Mouse (Mus musculus): ENCODE data around the gene Ipo13. TPM values are rescaled to one million over a fixed set of nuclear protein-coding genes. Genes with fewer than 3 reads are reported as not detected.

The Ipo13 gene
- polyA plus RNA-seq, 1 experiment from 2014 or later = 63.1 TPM

DNA sequence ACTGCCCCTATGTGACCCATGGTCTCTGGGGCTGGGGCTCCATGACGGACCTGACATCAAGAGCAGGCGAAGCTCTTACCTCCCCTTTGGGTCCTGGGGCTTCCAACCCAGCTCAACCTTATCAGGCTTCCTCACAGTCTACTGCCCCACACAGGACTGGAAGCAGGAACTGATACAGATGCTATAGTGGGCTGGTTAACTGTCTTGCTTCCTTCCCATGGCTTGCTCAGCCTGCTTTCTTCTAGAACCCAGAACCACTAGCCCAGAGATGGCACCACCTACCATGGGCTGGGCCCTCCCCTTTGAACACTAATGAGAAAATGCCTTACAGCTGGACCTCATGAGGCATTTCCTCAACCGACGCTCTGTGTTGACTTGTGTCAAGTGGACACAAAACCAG, 2.6 kb upstream of the Ipo13 start:
- Histone ChIP-seq H3K27ac (ENCODE audit: low read depth, low read length) (no peak overlapping the region), H3K4me1 (ENCODE audit: control insufficient read depth, insufficient read depth, low read depth, low read length) (peaks cover 24% of the 10 kb centered on the region), H3K4me2 (ENCODE audit: low read length) (no peak overlapping the region), H3K9ac (ENCODE audit: low read depth, low read length) (no peak overlapping the region), H3K27me3 (replicated peaks; ENCODE audit: control insufficient read depth, insufficient read depth, low read length) (0 out of 2 replicates have a peak, but pooled peaks cover under 1% of the 10 kb centered on the region), H3K36me3 (ENCODE audit: control insufficient read depth, insufficient read depth, low read length) (no peaks in the 10 kb centered on the region), H3K9me3 (ENCODE audit: control insufficient read depth, low read length) (no peaks in the 10 kb centered on the region), H3K4me3 (ENCODE audit: low read length) (no peak overlapping the region)
- 94% methylated on average over 4 of the region's 4 CpGs for WGBS
- ATAC-seq = no peak

DNA sequence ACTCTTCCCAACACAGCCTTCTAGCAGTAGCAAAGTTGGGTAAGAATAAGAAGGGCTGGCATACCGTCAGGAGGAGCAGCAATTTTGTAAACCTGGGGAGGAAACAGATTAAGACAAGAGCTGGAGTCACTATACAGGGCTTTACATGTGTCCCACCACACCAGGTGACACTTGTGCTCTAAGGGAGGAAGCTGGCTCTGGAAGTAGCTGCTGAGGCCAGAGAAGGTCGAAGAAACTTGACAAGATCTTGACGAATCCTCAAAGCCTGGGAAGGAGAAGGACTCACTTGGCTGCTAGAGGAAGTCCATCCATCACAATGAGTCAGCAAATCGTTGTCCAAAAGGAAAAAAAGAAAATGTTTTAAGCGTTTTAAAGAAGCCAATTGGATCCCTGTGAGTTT, 1.6 kb upstream of the Ipo13 start:
- Histone ChIP-seq H3K4me3 (ENCODE audit: low read length) (no peak overlapping the region), H3K4me2 (ENCODE audit: low read length) (no peak overlapping the region; the same call in 1 of the 2 replicates), H3K27me3 (replicated peaks; ENCODE audit: control insufficient read depth, insufficient read depth, low read length) (no peaks in the 10 kb centered on the region), H3K36me3 (ENCODE audit: control insufficient read depth, insufficient read depth, low read length) (peaks cover 6% of the 10 kb centered on the region; the same call in 1 of the 2 replicates), H3K9ac (ENCODE audit: low read depth, low read length) (no peak overlapping the region), H3K27ac (ENCODE audit: low read depth, low read length) (no peak overlapping the region), H3K4me1 (ENCODE audit: control insufficient read depth, insufficient read depth, low read depth, low read length) (peaks cover 32% of the 10 kb centered on the region), H3K9me3 (ENCODE audit: control insufficient read depth, low read length) (no peaks in the 10 kb centered on the region)
- no peak for ATAC-seq
- WGBS = 86% methylated on average over 5 of the region's 5 CpGs

DNA sequence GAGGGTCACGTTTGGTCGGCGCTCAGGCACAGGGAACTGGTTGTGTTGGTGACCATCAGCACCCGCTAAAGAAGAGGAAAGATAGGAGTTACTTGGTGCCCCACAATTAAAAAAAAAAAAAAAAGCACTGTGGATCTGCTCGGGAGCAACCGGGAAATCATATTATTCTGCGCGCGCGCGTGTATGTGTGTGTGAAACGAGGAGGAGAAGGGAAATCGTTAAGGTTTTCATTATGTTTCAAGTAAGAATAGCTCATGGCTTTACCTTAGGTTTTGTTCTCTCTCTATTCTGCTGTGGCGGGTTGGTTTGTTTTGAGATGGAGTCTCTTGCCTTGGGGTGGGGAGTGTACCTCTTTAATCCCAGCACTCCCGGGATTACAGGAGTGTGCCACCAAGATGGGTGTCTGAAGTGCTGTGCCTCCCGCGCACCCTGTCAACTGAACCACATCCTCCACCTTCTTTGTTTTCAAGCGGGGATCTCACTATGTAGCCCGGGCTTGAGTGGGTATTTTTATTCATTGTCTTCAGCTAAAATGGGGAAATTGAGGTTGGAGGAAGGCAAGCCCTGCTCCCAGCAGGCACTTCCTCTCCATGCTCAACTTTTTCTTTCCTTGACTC, 798 bp upstream of the Ipo13 start:
- Histone ChIP-seq H3K9ac (ENCODE audit: low read depth, low read length) (peak overlapping the region; percentile 80), H3K27me3 (replicated peaks; ENCODE audit: control insufficient read depth, insufficient read depth, low read length) (no peaks in the 10 kb centered on the region), H3K27ac (ENCODE audit: low read depth, low read length) (peak overlapping the region; percentile 91), H3K4me2 (ENCODE audit: low read length) (peak overlapping the region; percentile 83), H3K4me3 (ENCODE audit: low read length) (peak overlapping the region; percentile 59), H3K36me3 (ENCODE audit: control insufficient read depth, insufficient read depth, low read length) (peaks cover 6% of the 10 kb centered on the region; the same call in 1 of the 2 replicates), H3K4me1 (ENCODE audit: control insufficient read depth, insufficient read depth, low read depth, low read length) (peaks cover 32% of the 10 kb centered on the region), H3K9me3 (ENCODE audit: control insufficient read depth, low read length) (no peaks in the 10 kb centered on the region)
- no peak for ATAC-seq
- 3% methylated on average over 19 of the region's 19 CpGs for WGBS

DNA sequence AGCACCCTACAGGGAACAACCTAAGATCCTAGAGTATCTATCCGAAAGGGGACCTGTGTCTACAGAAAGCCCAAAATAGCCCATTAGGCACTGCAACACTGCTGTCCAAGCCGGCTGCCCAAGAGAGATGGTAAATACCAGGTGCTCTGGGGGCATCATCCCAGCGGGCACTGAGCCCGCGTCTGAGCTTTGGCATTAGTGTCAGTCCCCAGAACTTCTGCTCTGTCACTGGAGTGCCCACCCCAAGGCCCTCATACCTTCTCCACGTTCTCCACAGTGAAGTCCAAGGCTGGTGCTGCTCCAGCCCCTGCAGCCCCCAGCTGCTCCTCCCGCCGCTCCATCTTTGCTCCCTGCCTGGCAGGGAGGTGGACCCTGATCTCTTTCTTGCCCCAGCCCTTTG, 768 bp downstream of the Ipo13 start:
- H3K9me3 ChIP-seq (ENCODE audit: control insufficient read depth, low read length) = no peaks in the 10 kb centered on the region
- H3K27me3 ChIP-seq (replicated peaks; ENCODE audit: control insufficient read depth, insufficient read depth, low read length) = no peaks in the 10 kb centered on the region
- peak overlapping the region; percentile 80 for H3K9ac ChIP-seq (ENCODE audit: low read depth, low read length)
- peak overlapping the region; percentile 83 for H3K4me2 ChIP-seq (ENCODE audit: low read length)
- peak overlapping the region; percentile 59 for H3K4me3 ChIP-seq (ENCODE audit: low read length)
- H3K36me3 ChIP-seq (ENCODE audit: control insufficient read depth, insufficient read depth, low read length) = peaks cover 6% of the 10 kb centered on the region; the same call in 1 of the 2 replicates
- WGBS = 14% methylated on average over 8 of the region's 8 CpGs
- peak; percentile 1; the same call in 1 of the 2 replicates for ATAC-seq
- no peak overlapping the region for H3K27ac ChIP-seq (ENCODE audit: low read depth, low read length)
- peaks cover 47% of the 10 kb centered on the region for H3K4me1 ChIP-seq (ENCODE audit: control insufficient read depth, insufficient read depth, low read depth, low read length)

DNA sequence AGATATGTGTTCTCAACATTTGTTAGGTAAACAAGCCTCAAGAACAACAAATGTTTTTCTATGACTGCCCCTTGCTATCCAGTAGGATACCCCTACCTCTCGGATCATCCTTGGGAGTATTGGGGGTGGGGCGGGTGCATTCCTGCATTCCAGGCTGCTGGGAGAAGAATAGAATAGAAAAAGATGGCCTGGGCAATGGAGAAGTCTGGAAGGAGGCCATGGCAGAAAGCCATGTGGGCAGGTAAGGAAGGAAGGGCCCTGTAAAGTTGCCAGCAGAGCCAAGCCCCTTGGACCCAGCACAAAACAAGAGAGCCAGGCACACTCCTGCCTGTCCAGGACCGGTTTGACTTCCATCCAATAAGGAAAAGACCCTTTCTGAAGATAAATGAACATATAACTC, 1.4 kb downstream of the Ipo13 start:
- H3K9ac ChIP-seq (ENCODE audit: low read depth, low read length) = peak overlapping the region; percentile 80
- 32% methylated on average over 3 of the region's 3 CpGs for WGBS

DNA sequence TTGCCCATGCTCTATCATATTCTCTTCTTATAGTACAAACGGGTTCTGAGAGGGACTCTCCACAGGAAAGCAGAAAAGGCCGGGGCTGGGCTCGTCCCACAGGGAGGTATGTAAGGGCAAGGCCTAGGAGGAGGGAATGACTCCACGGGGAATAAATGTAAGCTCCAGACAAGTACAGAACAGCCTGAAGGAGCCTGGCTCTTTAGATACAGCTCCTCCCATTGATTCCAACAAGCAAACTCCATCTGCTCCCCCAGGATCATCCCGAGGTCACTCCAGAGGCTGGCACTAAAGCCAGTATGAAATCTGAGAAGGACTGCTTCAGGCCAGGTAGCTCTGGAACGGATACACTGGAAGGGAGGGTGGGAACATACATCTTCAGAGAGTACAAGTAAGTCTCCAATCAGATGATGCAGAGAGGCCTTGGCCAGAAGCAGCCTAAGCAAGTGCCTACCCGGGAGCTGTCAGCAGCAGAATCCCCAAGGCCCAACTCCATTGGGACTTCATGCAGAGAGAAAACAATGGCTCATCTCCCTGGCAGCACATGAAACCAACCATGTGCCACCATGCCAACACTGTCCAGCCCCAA, 2.0 kb downstream of the Ipo13 start:
- ATAC-seq = no peak
- Histone ChIP-seq H3K4me2 (ENCODE audit: low read length) (peak overlapping the region; percentile 83), H3K4me1 (ENCODE audit: control insufficient read depth, insufficient read depth, low read depth, low read length) (peaks cover 59% of the 10 kb centered on the region), H3K9me3 (ENCODE audit: control insufficient read depth, low read length) (no peaks in the 10 kb centered on the region), H3K27me3 (replicated peaks; ENCODE audit: control insufficient read depth, insufficient read depth, low read length) (no peaks in the 10 kb centered on the region), H3K36me3 (ENCODE audit: control insufficient read depth, insufficient read depth, low read length) (peaks cover 6% of the 10 kb centered on the region; the same call in 1 of the 2 replicates), H3K27ac (ENCODE audit: low read depth, low read length) (no peak overlapping the region), H3K9ac (ENCODE audit: low read depth, low read length) (peak overlapping the region; percentile 15; the same call in 1 of the 2 replicates), H3K4me3 (ENCODE audit: low read length) (peak overlapping the region; percentile 59)
- 57% methylated on average over 7 of the region's 7 CpGs for WGBS

More for the DNA sequence above, 1.4 kb downstream of the Ipo13 start:
- Histone ChIP-seq H3K4me3 (ENCODE audit: low read length) (peak overlapping the region; percentile 59), H3K27ac (ENCODE audit: low read depth, low read length) (no peak overlapping the region), H3K9me3 (ENCODE audit: control insufficient read depth, low read length) (no peaks in the 10 kb centered on the region), H3K27me3 (replicated peaks; ENCODE audit: control insufficient read depth, insufficient read depth, low read length) (no peaks in the 10 kb centered on the region), H3K4me2 (ENCODE audit: low read length) (peak overlapping the region; percentile 83), H3K36me3 (ENCODE audit: control insufficient read depth, insufficient read depth, low read length) (peaks cover 6% of the 10 kb centered on the region; the same call in 1 of the 2 replicates), H3K4me1 (ENCODE audit: control insufficient read depth, insufficient read depth, low read depth, low read length) (peaks cover 53% of the 10 kb centered on the region)
- no peak for ATAC-seq

DNA sequence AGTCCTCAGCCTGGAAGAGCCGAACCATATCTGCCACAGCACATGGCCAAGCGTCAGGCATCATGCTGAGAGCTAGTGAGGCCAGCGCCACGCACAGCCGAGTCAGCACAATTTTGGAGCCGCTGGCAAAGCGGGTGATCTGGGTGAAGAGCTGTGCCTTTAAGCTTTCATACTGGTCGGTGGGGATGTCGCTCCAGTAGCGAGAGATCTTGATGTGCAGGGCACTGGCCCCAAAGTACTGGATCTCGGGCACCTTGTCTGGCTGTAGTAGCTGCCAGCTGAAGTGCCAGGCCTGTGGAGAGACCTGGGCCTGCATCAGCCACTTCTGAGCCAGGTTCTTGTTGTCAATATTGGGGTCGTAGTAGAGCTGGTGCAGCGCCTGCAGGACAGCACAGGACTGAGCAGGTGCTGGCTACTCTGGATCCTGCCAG, 2.7 kb downstream of the Ipo13 start:
- peaks cover 6% of the 10 kb centered on the region; the same call in 1 of the 2 replicates for H3K36me3 ChIP-seq (ENCODE audit: control insufficient read depth, insufficient read depth, low read length)
- no peaks in the 10 kb centered on the region for H3K27me3 ChIP-seq (replicated peaks; ENCODE audit: control insufficient read depth, insufficient read depth, low read length)
- peaks cover 62% of the 10 kb centered on the region for H3K4me1 ChIP-seq (ENCODE audit: control insufficient read depth, insufficient read depth, low read depth, low read length)
- peak overlapping the region; percentile 83; the same call in 1 of the 2 replicates for H3K4me2 ChIP-seq (ENCODE audit: low read length)
- no peak overlapping the region for H3K4me3 ChIP-seq (ENCODE audit: low read length)
- H3K9me3 ChIP-seq (ENCODE audit: control insufficient read depth, low read length) = no peaks in the 10 kb centered on the region
- no peak for ATAC-seq
- peak overlapping the region; percentile 15; the same call in 1 of the 2 replicates for H3K9ac ChIP-seq (ENCODE audit: low read depth, low read length)
- WGBS = 84% methylated on average over 13 of the region's 13 CpGs
- no peak overlapping the region for H3K27ac ChIP-seq (ENCODE audit: low read depth, low read length)

DNA sequence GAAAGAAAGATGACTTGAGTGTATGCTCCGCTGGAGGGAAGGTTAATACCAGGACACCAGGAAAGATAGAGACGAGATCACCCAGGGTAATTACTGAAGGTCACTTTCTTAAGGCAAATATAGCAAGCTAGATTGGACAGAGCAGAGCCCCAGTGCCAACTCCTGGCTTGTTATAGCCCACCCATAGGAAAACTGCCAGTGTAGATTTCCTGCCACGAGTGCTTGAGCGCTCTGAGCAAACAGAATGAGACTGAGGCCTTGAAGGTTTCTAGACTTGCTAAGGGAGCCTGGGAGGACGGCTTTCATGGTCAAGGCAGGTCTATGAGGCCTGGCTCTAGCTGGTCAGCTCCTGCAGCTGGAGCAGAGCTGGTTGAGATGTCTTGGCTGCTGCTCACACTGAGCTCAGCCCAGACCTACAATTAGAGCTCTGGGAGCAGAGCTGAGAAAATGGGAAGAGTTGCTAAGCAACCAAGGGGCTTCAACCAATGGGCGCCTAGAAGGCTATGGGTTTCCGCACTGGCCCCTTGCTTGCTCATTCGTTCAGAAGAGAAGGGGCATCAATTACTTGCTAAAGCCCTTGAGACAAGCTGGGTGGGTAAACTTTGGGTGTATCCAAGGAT, 5.9 kb downstream of the Ipo13 start:
- ATAC-seq = peak; percentile 88
- no peaks in the 10 kb centered on the region for H3K27me3 ChIP-seq (replicated peaks; ENCODE audit: control insufficient read depth, insufficient read depth, low read length)
- H3K36me3 ChIP-seq (ENCODE audit: control insufficient read depth, insufficient read depth, low read length) = peaks cover 15% of the 10 kb centered on the region
- peak overlapping the region; percentile 12; the same call in 1 of the 2 replicates for H3K4me3 ChIP-seq (ENCODE audit: low read length)
- H3K27ac ChIP-seq (ENCODE audit: low read depth, low read length) = peak overlapping the region; percentile 44
- peak overlapping the region; percentile 35 for H3K4me2 ChIP-seq (ENCODE audit: low read length)
- peak overlapping the region; percentile 2; the same call in 1 of the 2 replicates for H3K9ac ChIP-seq (ENCODE audit: low read depth, low read length)
- WGBS = 34% methylated on average over 8 of the region's 8 CpGs
- H3K9me3 ChIP-seq (ENCODE audit: control insufficient read depth, low read length) = no peaks in the 10 kb centered on the region
- H3K4me1 ChIP-seq (ENCODE audit: control insufficient read depth, insufficient read depth, low read depth, low read length) = peaks cover 53% of the 10 kb centered on the region

DNA sequence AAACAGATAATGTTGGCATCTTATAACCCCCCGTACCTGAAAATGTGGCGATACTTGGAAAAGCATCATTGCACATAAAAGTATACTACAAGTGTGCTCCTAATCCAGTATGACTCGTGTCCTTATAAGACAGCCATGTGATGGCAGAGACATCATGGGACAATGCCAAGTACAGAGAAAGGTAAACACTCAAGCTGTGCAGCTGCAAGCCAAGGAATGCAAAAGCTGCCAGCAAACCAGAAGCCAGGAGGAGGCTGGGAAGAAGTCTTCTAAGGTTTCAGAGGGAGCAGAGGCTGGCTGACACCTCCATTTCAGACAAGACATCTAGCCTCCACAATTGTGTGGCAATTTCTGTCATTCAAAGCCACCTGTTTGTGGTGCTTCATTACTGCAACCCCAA, 8.6 kb downstream of the Ipo13 start:
- Histone ChIP-seq H3K27me3 (replicated peaks; ENCODE audit: control insufficient read depth, insufficient read depth, low read length) (no peaks in the 10 kb centered on the region), H3K9ac (ENCODE audit: low read depth, low read length) (no peak overlapping the region), H3K9me3 (ENCODE audit: control insufficient read depth, low read length) (no peaks in the 10 kb centered on the region), H3K4me3 (ENCODE audit: low read length) (no peak overlapping the region), H3K36me3 (ENCODE audit: control insufficient read depth, insufficient read depth, low read length) (peaks cover 34% of the 10 kb centered on the region), H3K4me2 (ENCODE audit: low read length) (no peak overlapping the region), H3K4me1 (ENCODE audit: control insufficient read depth, insufficient read depth, low read depth, low read length) (peaks cover 30% of the 10 kb centered on the region), H3K27ac (ENCODE audit: low read depth, low read length) (no peak overlapping the region)
- no peak for ATAC-seq
- 88% methylated on average over 3 of the region's 3 CpGs for WGBS

Measured in hindbrain, embryonic 16.5 days (tissue).